Comparison of ENCODE assay signal across 17 mouse cellular contexts in the genomic region with DNA sequence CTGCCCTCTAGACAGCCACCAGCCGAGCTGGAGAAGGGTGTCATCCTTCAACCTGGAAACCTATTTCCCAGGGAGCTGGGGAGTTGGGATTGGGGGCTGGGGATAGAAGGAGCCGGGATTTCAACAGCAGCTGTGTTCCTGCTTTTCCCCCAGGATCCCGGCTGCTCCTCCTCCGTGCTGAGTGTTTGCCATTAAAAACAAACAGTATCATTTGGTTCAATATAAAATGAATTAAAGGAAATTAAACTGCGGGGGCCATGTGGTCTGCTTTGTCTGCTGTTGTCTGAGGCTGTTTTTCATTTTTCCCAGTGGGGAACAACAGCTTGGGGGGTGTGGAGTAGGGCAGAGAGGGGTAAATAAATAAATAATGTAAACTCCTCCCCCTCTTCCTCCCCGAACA. TPM values are rescaled to one million over a fixed set of nuclear protein-coding genes. Genes with fewer than 3 reads are reported as not detected.
A peak's percentile ranks its signal among the peaks of the same experiment; 100 is the strongest.
DNase-seq lines count a peak whose midpoint lies in the region; ATAC-seq and TF ChIP-seq lines count a peak whose summit lies in the region.
"Had no signal": no experiment of that assay in that cellular context is flagged by ENCODE, and none has a peak within 500 bp of the region (broad histone marks: within the 10 kb centered on the region; RNA-seq: fewer than 3 reads in every experiment).

No protein-coding gene starts in this region.

- H3K27ac ChIP-seq in kidney, postnatal 0 days: no peak overlapping the region
- peak overlapping the region; percentile 55 for H3K27ac ChIP-seq in neural tube, embryonic 14.5 days (ENCODE audit: low read depth, low read length)
- H3K27ac ChIP-seq: forebrain, embryonic 15.5 days; liver, embryonic 12.5 days; midbrain, embryonic 12.5 days; neural tube, embryonic 12.5 days had no signal

- intact Hi-C loops in gastrocnemius, postnatal 14 days (cut with DNase I; ENCODE audit: low total_unique reads): no loop called here
- intact Hi-C loops in gastrocnemius, postnatal 36 days (cut with DNase I): no loop called here

- no peak overlapping the region for H3K9ac ChIP-seq in kidney, postnatal 0 days (ENCODE audit: low read depth, low read length)
- no peak overlapping the region for H3K9ac ChIP-seq in neural tube, embryonic 14.5 days (replicated peaks; ENCODE audit: low read depth, low read length)
- H3K9ac ChIP-seq: forebrain, embryonic 15.5 days; liver, embryonic 12.5 days; midbrain, embryonic 12.5 days; neural tube, embryonic 12.5 days had no signal

- WGBS in kidney, postnatal 0 days: 47% methylated on average over 6 of the region's 6 CpGs
- WGBS in neural tube, embryonic 14.5 days: 48% methylated on average over 6 of the region's 6 CpGs

- H3K4me2 ChIP-seq in kidney, postnatal 0 days (ENCODE audit: low read length): no peak overlapping the region
- H3K4me2 ChIP-seq in neural tube, embryonic 14.5 days (ENCODE audit: low read depth, low read length): no peak overlapping the region
- H3K4me2 ChIP-seq: forebrain, embryonic 15.5 days; liver, embryonic 12.5 days; midbrain, embryonic 12.5 days; neural tube, embryonic 12.5 days had no signal

- H3K4me1 ChIP-seq in kidney, postnatal 0 days (replicated peaks; ENCODE audit: insufficient read depth, low read length): 0 out of 2 replicates have a peak, but pooled peaks cover 3% of the 10 kb centered on the region
- peaks cover 25% of the 10 kb centered on the region for H3K4me1 ChIP-seq in neural tube, embryonic 14.5 days (ENCODE audit: control insufficient read depth, insufficient read depth, low read length)

- no peaks in the 10 kb centered on the region for H3K9me3 ChIP-seq in kidney, postnatal 0 days (replicated peaks; ENCODE audit: low read length)
- no peaks in the 10 kb centered on the region for H3K9me3 ChIP-seq in neural tube, embryonic 14.5 days (ENCODE audit: control insufficient read depth, low read length)
- H3K9me3 ChIP-seq: forebrain, embryonic 15.5 days; liver, embryonic 12.5 days; midbrain, embryonic 12.5 days; neural tube, embryonic 12.5 days had no signal

- H3K4me3 ChIP-seq in kidney, postnatal 0 days (replicated peaks; ENCODE audit: low read depth, low read length): no peak overlapping the region
- no peak overlapping the region for H3K4me3 ChIP-seq in neural tube, embryonic 14.5 days (ENCODE audit: low read depth, low read length)
- H3K4me3 ChIP-seq: forebrain, embryonic 15.5 days; liver, embryonic 12.5 days; midbrain, embryonic 12.5 days; neural tube, embryonic 12.5 days had no signal

- no peaks in the 10 kb centered on the region for H3K36me3 ChIP-seq in kidney, postnatal 0 days (ENCODE audit: insufficient read depth, low read length)
- H3K36me3 ChIP-seq in neural tube, embryonic 14.5 days (ENCODE audit: control insufficient read depth, insufficient read depth, low read length): no peaks in the 10 kb centered on the region
- H3K36me3 ChIP-seq: liver, embryonic 12.5 days had no signal

- no peak for TF ChIP-seq CTCF in kidney, postnatal 0 days (IDR thresholded peaks at IDR 0.05; ENCODE audit: low read depth)

- no peaks in the 10 kb centered on the region for H3K27me3 ChIP-seq in kidney, postnatal 0 days (ENCODE audit: insufficient read depth, low read length)
- no peaks in the 10 kb centered on the region for H3K27me3 ChIP-seq in neural tube, embryonic 14.5 days (ENCODE audit: control insufficient read depth, insufficient read depth, low read length)
- H3K27me3 ChIP-seq: forebrain, embryonic 15.5 days; midbrain, embryonic 12.5 days; neural tube, embryonic 12.5 days had no signal

- no peak for ATAC-seq in kidney, postnatal 0 days (replicated peaks; ENCODE audit: low FRiP score, low read depth)
- ATAC-seq in neural tube, embryonic 14.5 days (ENCODE audit: low read depth): 0 out of 2 replicates have a peak, but pooled peaks have one; percentile 19
- ATAC-seq: forebrain, embryonic 15.5 days; intestine, postnatal 0 days; liver, embryonic 12.5 days had no signal

- DNase-seq in gastrocnemius, postnatal 14 days: peak; percentile 46
- no peak for DNase-seq in gastrocnemius, postnatal 36 days
- DNase-seq in kidney, postnatal 0 days (ENCODE audit: low spot score): peak; percentile 76
- DNase-seq in kidney, adult 11 months: no peak
- DNase-seq in heart, postnatal 4 days: peak; percentile 27
- no peak for DNase-seq in right cerebral cortex, postnatal 36 days (ENCODE audit: low spot score in 2 of 2)
- DNase-seq in natural killer cell, adult 2 months (ENCODE audit: low spot score in 2 of 2): no peak
- DNase-seq: adrenal gland, postnatal 14 days; cerebellum, postnatal 36 days; right cerebral cortex, adult 18-20 months; thymus, adult 18-20 months had no signal

RNA-seq across cellular contexts. Expression of a gene that starts 27.5 kb away (rescaled TPM):
- under 1 TPM; 0.62 to 0.84 TPM for total RNA-seq in gastrocnemius, postnatal 14 days (2021)
- 1 to 10 TPM in 1 of 2 experiments, under 1 TPM in 1; 0.64 to 1.5 TPM for total RNA-seq in gastrocnemius, postnatal 36 days (2021)
- polyA plus RNA-seq in kidney, postnatal 0 days (2015; fragmentation: Nextera tagmentation; extraction: Ambion mirVana): 1.6 TPM in 2 replicates
- total RNA-seq in heart, postnatal 4 days (2021): 1 to 10 TPM; 2.5 to 2.9 TPM
- 11.8 and 20.3 TPM in 2 replicates for polyA plus RNA-seq in neural tube, embryonic 14.5 days (2014; fragmentation: Nextera tagmentation; extraction: Ambion mirVana)

RNA-seq across cellular contexts. Expression of a gene that starts 27.6 kb away (rescaled TPM):
- 1 to 10 TPM; 3.2 to 3.4 TPM for total RNA-seq in gastrocnemius, postnatal 14 days (2021)
- total RNA-seq in gastrocnemius, postnatal 36 days (2021): 1 to 10 TPM; 3.4 to 4.0 TPM
- 7.7 TPM in 2 replicates for polyA plus RNA-seq in kidney, postnatal 0 days (2015; fragmentation: Nextera tagmentation; extraction: Ambion mirVana)
- 1 to 10 TPM; 5.8 to 6.3 TPM for total RNA-seq in heart, postnatal 4 days (2021)
- polyA plus RNA-seq in neural tube, embryonic 14.5 days (2014; fragmentation: Nextera tagmentation; extraction: Ambion mirVana): 15.7 and 16.0 TPM in 2 replicates

RNA-seq across cellular contexts. Expression of a gene that starts 53.0 kb away (rescaled TPM):
- total RNA-seq in gastrocnemius, postnatal 14 days (2021): under 1 TPM; 0.09 to 0.25 TPM
- under 1 TPM; 0.10 to 0.20 TPM for total RNA-seq in gastrocnemius, postnatal 36 days (2021)
- 0.03 TPM in 1 of 2 replicates, not detected in the other for polyA plus RNA-seq in kidney, postnatal 0 days (2015; fragmentation: Nextera tagmentation; extraction: Ambion mirVana)
- total RNA-seq in heart, postnatal 4 days (2021): under 1 TPM; 0.09 to 0.31 TPM
- polyA plus RNA-seq in neural tube, embryonic 14.5 days (2014; fragmentation: Nextera tagmentation; extraction: Ambion mirVana): 3.5 and 3.9 TPM in 2 replicates

Comparison
In these comparisons a context has a peak if more than half of its experiments do, and no peak if none do; other contexts are left out.
1. DNase-seq: peak in gastrocnemius, postnatal 14 days (single experiment), kidney, postnatal 0 days (single experiment) and heart, postnatal 4 days (single experiment); none in gastrocnemius, postnatal 36 days (0 of 2), kidney, adult 11 months (single experiment), right cerebral cortex, postnatal 36 days (0 of 2) and natural killer cell, adult 2 months (0 of 2).